Mouse (Mus musculus) forebrain, embryonic 11.5 days (tissue): ENCODE measurements around the gene Taf1c. TPM values are rescaled to one million over a fixed set of nuclear protein-coding genes. Genes with fewer than 3 reads are reported as not detected.

ENCODE experiments used
- ATAC-seq: fragments of 200-750 bp; cut with Nextera tagmentation; replicated peaks from 2 replicates; pipeline ENCODE4 v1.8.0; 2017; ENCODE audit warnings: moderate TSS enrichment; ENCODE audit not compliant: low FRiP score
- DNase-seq: peaks from one replicate; pipeline ENCODE4 v3.0.0-alpha.2; 2017; ENCODE audit warnings: low spot score
- H3K27ac ChIP-seq: fragments of 300-500 bp; sonication (generic); 2 replicates; pipeline ENCODE4 v1.5.1; 2014; ENCODE audit warnings: low read depth, low read length
- H3K27me3 ChIP-seq: fragments of 300-500 bp; sonication (generic); 2 replicates; pipeline ENCODE4 v1.6.1; 2014; ENCODE audit warnings: mild to moderate bottlenecking, low read length, mixed read lengths; ENCODE audit not compliant: control insufficient read depth, insufficient read depth
- H3K36me3 ChIP-seq: fragments of 300-500 bp; sonication (generic); 2 replicates; pipeline ENCODE4 v1.6.1; 2014; ENCODE audit warnings: mild to moderate bottlenecking, low read length, moderate library complexity, mixed read lengths; ENCODE audit not compliant: control insufficient read depth, insufficient read depth
- H3K4me1 ChIP-seq: fragments of 300-500 bp; sonication (generic); replicated peaks from 2 replicates; pipeline ENCODE4 v1.6.1; 2014; ENCODE audit warnings: low read length, mixed read lengths; ENCODE audit not compliant: control insufficient read depth, insufficient read depth
- H3K4me2 ChIP-seq: fragments of 300-500 bp; sonication (generic); 2 replicates; pipeline ENCODE4 v1.6.1; 2014; ENCODE audit warnings: low read depth, mild to moderate bottlenecking, low read length, moderate library complexity, mixed read lengths; ENCODE audit not compliant: severe bottlenecking
- H3K4me3 ChIP-seq: fragments of 300-500 bp; sonication (generic); 2 replicates; pipeline ENCODE4 v1.5.1; 2014; ENCODE audit warnings: low read depth, low read length
- H3K9ac ChIP-seq: fragments of 300-500 bp; sonication (generic); 2 replicates; pipeline ENCODE4 v1.6.1; 2014; ENCODE audit warnings: low read length
- H3K9me3 ChIP-seq: fragments of 300-500 bp; sonication (generic); 2 replicates; pipeline ENCODE4 v1.6.1; 2016; ENCODE audit warnings: low read length, mixed read lengths; ENCODE audit not compliant: control insufficient read depth
- WGBS: fragments of 180-500 bp; shearing (Covaris S2); extraction: QIAGEN DNeasy Blood & Tissue Kit; methylation state at CpG from one replicate; pipeline ENCODE4 v1.1.7; 2014; 5-methylcytosine and 5-hydroxymethylcytosine counted together
- polyA plus RNA-seq: library from polyadenylated mRNA; unstranded; fragments of >200 nt; fragmentation: Nextera tagmentation; extraction: Ambion mirVana; gene quantifications from 2 replicates; pipeline ENCODE4 v1.2.1, GENCODE M21; 2014

Taf1c gene
- 15.2 and 17.1 TPM in 2 replicates for polyA plus RNA-seq

DNA sequence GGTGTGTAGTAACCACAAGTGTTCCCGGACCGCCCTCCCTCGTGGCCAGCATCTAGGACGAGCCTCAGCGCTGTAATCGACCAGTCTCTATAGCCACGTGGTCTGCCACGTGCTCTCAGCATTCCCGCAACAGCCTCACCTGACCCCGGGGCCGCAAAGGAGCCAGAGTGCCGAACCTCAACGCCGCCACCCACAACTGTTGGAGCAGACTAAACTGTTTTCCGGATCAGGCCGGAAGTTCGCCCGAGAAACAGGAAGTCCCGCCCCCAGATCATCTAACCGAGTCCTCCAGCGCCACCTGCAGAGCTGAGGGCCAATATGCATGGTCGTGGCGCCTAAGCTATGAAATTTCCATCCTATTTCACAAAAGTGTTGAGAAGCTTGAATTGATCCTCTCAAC lies at the start of gene Taf1c:
Gene Taf1c (minus strand): TSS at position 227 of the 400 bp plus-strand sequence.
- peak within 1 kb of the TSS; percentile 88 for H3K9ac ChIP-seq
- no peak within 1 kb of the TSS for H3K27ac ChIP-seq
- peak within 1 kb of the TSS; percentile 83 for H3K4me2 ChIP-seq
- DNase-seq (peak; percentile 95), ATAC-seq (peak; percentile 79)
- H3K4me1 ChIP-seq = peaks cover 6% of the 10 kb centered on the region
- no peaks in the 10 kb centered on the region for H3K27me3 ChIP-seq
- peak within 1 kb of the TSS; percentile 75 for H3K4me3 ChIP-seq
- peaks cover 3% of the 10 kb centered on the region; the same call in 1 of the 2 replicates for H3K36me3 ChIP-seq
- H3K9me3 ChIP-seq = no peaks in the 10 kb centered on the region; the same call in 1 of the 2 replicates
- under 1% methylated on average over 23 of the region's 23 CpGs for WGBS

DNA sequence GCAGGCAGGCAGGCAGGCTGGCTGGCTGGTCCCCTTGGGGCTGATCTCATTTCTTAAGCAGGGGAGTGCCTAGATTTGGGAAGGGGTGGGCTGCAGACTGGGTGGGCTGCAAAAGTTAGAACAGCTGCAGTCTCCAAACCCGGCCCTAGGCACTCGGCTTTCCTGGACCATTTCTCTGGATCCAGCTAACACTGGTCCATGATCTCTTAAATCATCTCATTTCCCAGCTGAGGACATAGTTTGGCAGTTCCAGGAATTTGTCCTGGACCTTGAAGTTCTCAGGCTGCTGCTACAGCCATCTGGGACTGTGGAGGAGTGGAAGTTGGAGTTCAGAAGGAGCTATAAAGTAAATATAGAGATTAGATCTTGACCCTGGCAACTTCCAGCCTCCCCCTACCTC lies 46.3 kb upstream of the Taf1c start:
- no peaks in the 10 kb centered on the region for H3K36me3 ChIP-seq
- H3K9ac ChIP-seq = no peak overlapping the region
- no peaks in the 10 kb centered on the region for H3K27me3 ChIP-seq
- no peak overlapping the region for H3K4me2 ChIP-seq
- H3K4me3 ChIP-seq = no peak overlapping the region
- 71% methylated on average over 2 of the region's 2 CpGs for WGBS
- no peak overlapping the region for H3K27ac ChIP-seq
- no peaks in the 10 kb centered on the region; the same call in 1 of the 2 replicates for H3K9me3 ChIP-seq
- no peaks in the 10 kb centered on the region for H3K4me1 ChIP-seq
- no peak for ATAC-seq
- no peak for DNase-seq

DNA sequence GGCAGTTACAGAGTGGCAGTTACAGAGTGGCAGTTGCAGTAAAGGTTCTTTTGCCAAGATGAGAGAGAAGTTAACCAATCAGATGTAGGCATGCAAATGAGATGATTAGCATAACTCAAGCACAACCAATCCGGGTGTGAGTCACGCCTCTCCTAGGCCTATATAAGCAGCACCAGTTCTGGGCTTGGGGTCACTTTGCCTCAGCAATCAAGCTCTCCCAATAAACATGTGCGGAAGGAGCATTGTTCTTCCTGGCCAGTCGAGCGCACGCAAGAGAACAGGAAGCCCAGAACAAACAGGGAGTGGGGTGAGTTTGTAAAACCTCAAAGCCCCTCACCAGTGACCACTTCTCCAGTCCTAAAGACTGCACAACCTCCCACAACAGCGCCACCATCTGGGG lies 41.8 kb upstream of the Taf1c start:
- no peaks in the 10 kb centered on the region; the same call in 1 of the 2 replicates for H3K9me3 ChIP-seq
- H3K27me3 ChIP-seq = no peaks in the 10 kb centered on the region
- no peaks in the 10 kb centered on the region for H3K36me3 ChIP-seq
- WGBS = 85% methylated on average over 7 of the region's 7 CpGs
- H3K9ac ChIP-seq = no peak overlapping the region
- no peak overlapping the region for H3K27ac ChIP-seq
- no peaks in the 10 kb centered on the region for H3K4me1 ChIP-seq
- no peak overlapping the region for H3K4me3 ChIP-seq
- H3K4me2 ChIP-seq = no peak overlapping the region
- DNase-seq (no peak), ATAC-seq (no peak)

DNA sequence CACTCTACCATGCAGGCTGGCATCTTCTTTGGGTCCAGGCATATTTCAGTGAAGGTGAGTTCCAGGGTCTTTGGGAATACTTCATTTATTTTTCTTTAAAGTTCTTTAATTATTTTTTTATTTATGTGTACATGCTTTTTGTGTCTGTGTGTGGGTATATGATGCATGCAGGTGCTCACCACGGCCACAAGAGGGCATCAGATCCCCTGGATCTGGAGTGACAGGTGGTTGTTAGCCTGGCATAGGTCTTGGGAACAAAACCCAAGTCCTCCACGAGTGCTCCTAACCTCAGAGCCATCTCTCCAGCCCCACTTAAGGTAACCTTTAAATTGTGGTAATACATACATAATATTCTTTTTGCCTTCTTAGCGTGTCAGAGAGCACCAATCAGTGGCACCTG lies 41.2 kb upstream of the Taf1c start:
- WGBS = 79% methylated on average over 3 of the region's 3 CpGs
- Histone ChIP-seq H3K36me3 (no peaks in the 10 kb centered on the region), H3K9ac (no peak overlapping the region), H3K9me3 (no peaks in the 10 kb centered on the region; the same call in 1 of the 2 replicates), H3K4me3 (no peak overlapping the region), H3K27me3 (no peaks in the 10 kb centered on the region), H3K4me2 (no peak overlapping the region), H3K27ac (no peak overlapping the region), H3K4me1 (no peaks in the 10 kb centered on the region)
- ATAC-seq = no peak
- DNase-seq = no peak

DNA sequence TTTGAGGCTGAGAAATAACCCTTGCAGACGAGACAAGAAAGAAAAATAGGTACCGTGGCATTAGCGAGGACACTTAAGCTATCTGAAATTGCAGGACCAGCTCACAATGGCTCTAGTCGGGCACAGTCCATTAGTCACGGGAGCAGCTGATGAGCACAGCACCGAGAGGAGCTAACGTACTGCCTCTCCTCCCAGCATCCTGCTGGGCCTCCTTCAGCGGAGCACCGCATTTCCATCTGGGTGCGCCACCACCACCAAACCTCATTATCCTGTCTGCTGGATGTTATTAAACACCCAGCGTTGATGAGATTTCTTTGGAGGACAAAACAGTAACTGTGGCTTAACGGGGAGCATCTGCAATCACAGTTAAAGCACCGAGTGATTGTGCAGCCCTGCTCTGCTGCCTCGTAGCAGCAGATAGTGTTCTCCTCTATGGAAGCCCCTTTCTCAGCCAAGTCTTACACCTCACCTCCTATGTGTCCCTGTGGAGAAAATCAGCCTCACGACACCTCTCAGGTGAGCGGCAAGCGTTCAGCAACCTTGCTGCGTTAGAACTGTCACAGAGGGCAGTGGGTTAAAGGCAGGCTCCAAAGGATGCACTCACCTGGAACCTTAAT lies 40.1 kb upstream of the Taf1c start:
- Histone ChIP-seq H3K4me2 (no peak overlapping the region), H3K9me3 (no peaks in the 10 kb centered on the region; the same call in 1 of the 2 replicates), H3K9ac (no peak overlapping the region), H3K4me1 (no peaks in the 10 kb centered on the region), H3K36me3 (no peaks in the 10 kb centered on the region), H3K4me3 (no peak overlapping the region), H3K27me3 (no peaks in the 10 kb centered on the region), H3K27ac (no peak overlapping the region)
- DNase-seq = no peak
- no peak for ATAC-seq
- WGBS = 68% methylated on average over 18 of the region's 18 CpGs

DNA sequence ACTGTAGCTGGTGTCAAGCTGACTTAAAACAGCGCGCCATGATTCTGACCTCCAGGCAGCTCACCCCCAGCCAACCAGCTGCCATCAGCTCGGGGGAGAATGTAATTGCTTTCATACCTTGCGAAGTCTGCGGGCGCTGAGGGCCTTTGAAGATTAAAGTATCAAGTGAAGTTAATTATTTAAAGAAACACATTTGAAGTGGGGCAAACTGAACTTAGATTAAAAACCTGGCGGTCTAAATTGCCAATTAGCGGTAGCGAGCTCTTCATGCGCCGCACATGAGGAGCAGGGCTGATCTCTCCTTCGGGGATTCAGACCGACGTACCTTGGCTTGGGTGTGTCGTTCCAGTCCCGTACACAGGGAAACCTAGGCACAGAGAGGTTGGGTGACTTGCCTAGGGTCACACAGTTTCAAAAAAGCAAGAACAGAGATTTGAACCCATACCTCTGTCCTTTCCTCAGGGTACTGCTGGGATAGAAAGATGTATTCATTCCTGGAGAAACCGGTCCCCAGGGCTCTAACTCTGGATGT lies 39.5 kb upstream of the Taf1c start:
- no peak for DNase-seq
- Histone ChIP-seq H3K9me3 (no peaks in the 10 kb centered on the region; the same call in 1 of the 2 replicates), H3K27ac (no peak overlapping the region), H3K4me2 (no peak overlapping the region), H3K4me1 (no peaks in the 10 kb centered on the region), H3K9ac (no peak overlapping the region), H3K27me3 (no peaks in the 10 kb centered on the region), H3K36me3 (no peaks in the 10 kb centered on the region), H3K4me3 (no peak overlapping the region)
- ATAC-seq = no peak
- WGBS = 85% methylated on average over 17 of the region's 17 CpGs

DNA sequence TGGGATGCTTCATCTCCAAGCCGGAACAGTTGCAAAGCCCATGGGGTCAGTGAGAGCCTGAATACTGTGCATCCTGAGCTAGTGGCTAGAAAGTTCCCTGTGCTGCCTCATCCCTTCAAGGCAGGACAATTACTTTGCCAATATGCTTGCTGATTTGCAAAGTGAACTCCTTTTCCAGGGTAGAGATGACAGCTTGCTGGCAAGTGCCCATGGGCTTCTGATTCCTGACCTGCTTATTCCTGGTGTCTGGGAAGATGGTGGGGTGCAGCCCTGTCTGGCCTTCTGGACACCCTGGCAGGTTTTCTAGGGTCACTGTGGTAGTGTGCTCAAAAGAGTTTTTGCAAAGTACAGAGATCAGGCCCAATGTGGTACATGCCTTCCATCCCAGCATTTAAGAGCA lies 37.9 kb upstream of the Taf1c start:
- Histone ChIP-seq H3K4me3 (no peak overlapping the region), H3K4me1 (no peaks in the 10 kb centered on the region), H3K27ac (no peak overlapping the region), H3K9me3 (no peaks in the 10 kb centered on the region; the same call in 1 of the 2 replicates), H3K36me3 (no peaks in the 10 kb centered on the region), H3K27me3 (no peaks in the 10 kb centered on the region), H3K9ac (no peak overlapping the region), H3K4me2 (no peak overlapping the region)
- ATAC-seq = no peak
- no peak for DNase-seq
- WGBS = 86% methylated on average over 1 of the region's 1 CpGs

DNA sequence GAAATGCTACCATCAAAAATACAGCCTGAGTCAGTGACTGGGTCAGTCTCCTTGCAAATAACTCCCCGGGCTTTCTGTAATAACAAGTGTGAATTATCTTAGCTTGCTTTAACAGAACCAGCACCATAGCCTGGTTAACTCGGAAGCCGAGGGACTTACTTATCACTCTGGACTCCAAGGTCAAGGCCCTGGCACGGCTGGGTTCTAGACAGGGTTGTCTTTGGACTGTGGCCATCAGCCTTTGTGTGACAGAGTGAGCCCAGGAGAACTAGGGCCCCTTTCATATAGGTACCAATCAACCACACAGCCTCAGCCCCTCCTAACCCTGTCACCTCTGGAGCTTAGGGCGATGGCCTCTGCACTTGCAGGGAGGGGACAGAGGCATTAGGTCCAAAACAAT lies 36.0 kb upstream of the Taf1c start:
- no peak for ATAC-seq
- no peak for DNase-seq
- Histone ChIP-seq H3K4me3 (no peak overlapping the region), H3K9ac (no peak overlapping the region), H3K27ac (no peak overlapping the region), H3K36me3 (no peaks in the 10 kb centered on the region), H3K4me1 (no peaks in the 10 kb centered on the region), H3K4me2 (no peak overlapping the region), H3K27me3 (no peaks in the 10 kb centered on the region), H3K9me3 (no peaks in the 10 kb centered on the region)
- WGBS = 88% methylated on average over 5 of the region's 5 CpGs

DNA sequence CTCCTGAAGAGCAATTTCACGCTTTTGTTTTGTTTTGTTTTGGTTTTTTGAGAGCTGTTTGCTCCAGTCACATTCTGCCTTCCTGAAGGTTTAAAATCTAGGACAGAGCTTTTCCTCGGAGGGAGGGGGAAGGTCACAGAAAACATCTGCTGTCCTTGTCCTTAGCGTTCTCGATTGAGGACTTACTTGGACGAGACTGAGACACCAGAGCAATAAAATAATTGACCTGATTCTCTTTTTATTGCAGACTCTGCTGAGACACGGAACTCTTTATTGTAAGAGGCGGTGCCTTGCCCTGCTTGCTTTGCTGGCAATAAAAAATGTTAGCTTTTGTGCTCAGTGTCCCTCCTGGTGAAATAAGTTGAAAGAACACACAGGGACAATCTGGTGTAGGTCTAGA lies 34.8 kb upstream of the Taf1c start:
- DNase-seq (no peak), ATAC-seq (no peak)
- Histone ChIP-seq H3K4me2 (no peak overlapping the region), H3K4me3 (no peak overlapping the region), H3K9ac (no peak overlapping the region), H3K4me1 (peaks cover 5% of the 10 kb centered on the region; the same call in 1 of the 2 replicates), H3K27me3 (0 out of 2 replicates have a peak, but pooled peaks cover 2% of the 10 kb centered on the region), H3K27ac (no peak overlapping the region), H3K9me3 (no peaks in the 10 kb centered on the region), H3K36me3 (no peaks in the 10 kb centered on the region)
- WGBS = 79% methylated on average over 7 of the region's 7 CpGs
